Mouse (Mus musculus): ENCODE results near the gene Arvcf. TPM values are rescaled to one million over a fixed set of nuclear protein-coding genes. Genes with fewer than 3 reads are reported as not detected.

Gene Arvcf
- polyA plus RNA-seq, 1 experiment: 5.4 TPM

GRCm38 (mm10) chr16:18417491-18417890 is 69.5 kb downstream of the Arvcf start:
- Histone ChIP-seq H3K79me2 (ENCODE audit: control insufficient read depth, insufficient read depth) (peaks cover 72% of the 10 kb centered on the region), H3K4me3 (ENCODE audit: insufficient read depth, poor library complexity, severe bottlenecking) (no peak overlapping the region), H3K79me3 (ENCODE audit: low read depth) (peaks cover 24% of the 10 kb centered on the region), H3K27me3 (ENCODE audit: control insufficient read depth, insufficient read depth, insufficient read length) (no peaks in the 10 kb centered on the region), H3ac (ENCODE audit: control insufficient read depth, insufficient read length, low read depth) (no peak overlapping the region), H3K36me3 (ENCODE audit: control insufficient read depth, insufficient read depth) (peaks cover 46% of the 10 kb centered on the region)
- TF ChIP-seq CEBPB (IDR thresholded peaks at IDR 0.05; ENCODE audit: low read depth) (no peak), CTCF (IDR thresholded peaks at IDR 0.05; ENCODE audit: control insufficient read depth, insufficient read depth, insufficient read length) (no peak), MYOD1 (IDR thresholded peaks at IDR 0.05; ENCODE audit: control insufficient read depth, insufficient read length, low read depth) (no peak), USF1 (IDR thresholded peaks at IDR 0.05; ENCODE audit: low read depth) (no peak)

GRCm38 (mm10) chr16:18418756-18419602 is 71.0 kb downstream of the Arvcf start:
- peaks cover 50% of the 10 kb centered on the region for H3K36me3 ChIP-seq (ENCODE audit: control insufficient read depth, insufficient read depth)
- peaks cover 30% of the 10 kb centered on the region for H3K79me3 ChIP-seq (ENCODE audit: low read depth)
- H3K27me3 ChIP-seq (ENCODE audit: control insufficient read depth, insufficient read depth, insufficient read length): no peaks in the 10 kb centered on the region
- peaks cover 79% of the 10 kb centered on the region for H3K79me2 ChIP-seq (ENCODE audit: control insufficient read depth, insufficient read depth)
- TF ChIP-seq MAX (IDR thresholded peaks at IDR 0.05) (no peak), MYOG (IDR thresholded peaks at IDR 0.05; ENCODE audit: control insufficient read depth, extremely low read depth, insufficient read length) (no peak), MYOD1 (IDR thresholded peaks at IDR 0.05; ENCODE audit: control insufficient read depth, insufficient read length, low read depth) (no peak), USF1 (IDR thresholded peaks at IDR 0.05; ENCODE audit: low read depth) (no peak), CEBPB (IDR thresholded peaks at IDR 0.05; ENCODE audit: low read depth) (no peak), FOSL1 (IDR thresholded peaks at IDR 0.05; ENCODE audit: insufficient read depth, low read length, poor library complexity, severe bottlenecking) (no peak), CTCF (IDR thresholded peaks at IDR 0.05; ENCODE audit: control insufficient read depth, insufficient read depth, insufficient read length) (no peak)
- no peak overlapping the region for H3K4me3 ChIP-seq (ENCODE audit: insufficient read depth, poor library complexity, severe bottlenecking)
- H3ac ChIP-seq (ENCODE audit: control insufficient read depth, insufficient read length, low read depth): no peak overlapping the region

- peaks cover 79% of the 10 kb centered on the region for H3K79me2 ChIP-seq (ENCODE audit: control insufficient read depth, insufficient read depth)
- no peak overlapping the region for H3ac ChIP-seq (ENCODE audit: control insufficient read depth, insufficient read length, low read depth)
- TF ChIP-seq MAX (IDR thresholded peaks at IDR 0.05) (no peak), MYOG (IDR thresholded peaks at IDR 0.05; ENCODE audit: control insufficient read depth, extremely low read depth, insufficient read length) (no peak), USF1 (IDR thresholded peaks at IDR 0.05; ENCODE audit: low read depth) (no peak)
- peaks cover 32% of the 10 kb centered on the region for H3K79me3 ChIP-seq (ENCODE audit: low read depth)
- no peaks in the 10 kb centered on the region for H3K27me3 ChIP-seq (ENCODE audit: control insufficient read depth, insufficient read depth, insufficient read length)
- H3K36me3 ChIP-seq (ENCODE audit: control insufficient read depth, insufficient read depth): peaks cover 46% of the 10 kb centered on the region
- H3K4me3 ChIP-seq (ENCODE audit: insufficient read depth, poor library complexity, severe bottlenecking): no peak overlapping the region
Observed at GRCm38 (mm10) chr16:18419603-18420026, 71.6 kb downstream of the Arvcf start.

- H3K36me3 ChIP-seq (ENCODE audit: control insufficient read depth, insufficient read depth): peaks cover 38% of the 10 kb centered on the region
- no peak for TF ChIP-seq FOSL1 (IDR thresholded peaks at IDR 0.05; ENCODE audit: insufficient read depth, low read length, poor library complexity, severe bottlenecking)
- no peak overlapping the region for H3ac ChIP-seq (ENCODE audit: control insufficient read depth, insufficient read length, low read depth)
Observed at GRCm38 (mm10) chr16:18420571-18420970, 72.6 kb downstream of the Arvcf start.

GRCm38 (mm10) chr16:18423203-18423914 is 75.4 kb downstream of the Arvcf start:
- Histone ChIP-seq H3ac (ENCODE audit: control insufficient read depth, insufficient read length, low read depth) (no peak overlapping the region), H3K36me3 (ENCODE audit: control insufficient read depth, insufficient read depth) (peaks cover 31% of the 10 kb centered on the region), H3K4me3 (ENCODE audit: insufficient read depth, poor library complexity, severe bottlenecking) (no peak overlapping the region), H3K27me3 (ENCODE audit: control insufficient read depth, insufficient read depth, insufficient read length) (no peaks in the 10 kb centered on the region), H3K79me3 (ENCODE audit: low read depth) (peaks cover 34% of the 10 kb centered on the region), H3K79me2 (ENCODE audit: control insufficient read depth, insufficient read depth) (peaks cover 79% of the 10 kb centered on the region)
- TF ChIP-seq USF1 (IDR thresholded peaks at IDR 0.05; ENCODE audit: low read depth) (no peak), MYOG (IDR thresholded peaks at IDR 0.05; ENCODE audit: control insufficient read depth, extremely low read depth, insufficient read length) (no peak), MYOD1 (IDR thresholded peaks at IDR 0.05; ENCODE audit: control insufficient read depth, insufficient read length, low read depth) (no peak), FOSL1 (IDR thresholded peaks at IDR 0.05; ENCODE audit: insufficient read depth, low read length, poor library complexity, severe bottlenecking) (no peak), CEBPB (IDR thresholded peaks at IDR 0.05; ENCODE audit: low read depth) (no peak), MAX (IDR thresholded peaks at IDR 0.05) (no peak), CTCF (IDR thresholded peaks at IDR 0.05; ENCODE audit: control insufficient read depth, insufficient read depth, insufficient read length) (no peak)

More at GRCm38 (mm10) chr16:18420571-18420970, 72.6 kb downstream of the Arvcf start:
- Histone ChIP-seq H3K27me3 (ENCODE audit: control insufficient read depth, insufficient read depth, insufficient read length) (no peaks in the 10 kb centered on the region), H3K79me2 (ENCODE audit: control insufficient read depth, insufficient read depth) (peaks cover 79% of the 10 kb centered on the region), H3K79me3 (ENCODE audit: low read depth) (peaks cover 34% of the 10 kb centered on the region), H3K4me3 (ENCODE audit: insufficient read depth, poor library complexity, severe bottlenecking) (no peak overlapping the region)

GRCm38 (mm10) chr16:18423915-18424265 is 75.9 kb downstream of the Arvcf start:
- peaks cover 30% of the 10 kb centered on the region for H3K36me3 ChIP-seq (ENCODE audit: control insufficient read depth, insufficient read depth)
- no peak for TF ChIP-seq MYOG (IDR thresholded peaks at IDR 0.05; ENCODE audit: control insufficient read depth, extremely low read depth, insufficient read length)
- no peak for TF ChIP-seq USF1 (IDR thresholded peaks at IDR 0.05; ENCODE audit: low read depth)
- TF ChIP-seq CEBPB (IDR thresholded peaks at IDR 0.05; ENCODE audit: low read depth): no peak
- TF ChIP-seq MAX (IDR thresholded peaks at IDR 0.05): no peak
- no peak for TF ChIP-seq MYOD1 (IDR thresholded peaks at IDR 0.05; ENCODE audit: control insufficient read depth, insufficient read length, low read depth)
- no peak for TF ChIP-seq CTCF (IDR thresholded peaks at IDR 0.05; ENCODE audit: control insufficient read depth, insufficient read depth, insufficient read length)
- TF ChIP-seq FOSL1 (IDR thresholded peaks at IDR 0.05; ENCODE audit: insufficient read depth, low read length, poor library complexity, severe bottlenecking): no peak
- H3ac ChIP-seq (ENCODE audit: control insufficient read depth, insufficient read length, low read depth): no peak overlapping the region

More at GRCm38 (mm10) chr16:18423915-18424265, 75.9 kb downstream of the Arvcf start:
- H3K79me2 ChIP-seq (ENCODE audit: control insufficient read depth, insufficient read depth): peaks cover 74% of the 10 kb centered on the region
- peaks cover 32% of the 10 kb centered on the region for H3K79me3 ChIP-seq (ENCODE audit: low read depth)
- H3K27me3 ChIP-seq (ENCODE audit: control insufficient read depth, insufficient read depth, insufficient read length): no peaks in the 10 kb centered on the region
- no peak overlapping the region for H3K4me3 ChIP-seq (ENCODE audit: insufficient read depth, poor library complexity, severe bottlenecking)

All from C2C12 (cell line).